In genomic region chr3:98335331-98335730, GRCm38 (mm10) we compare ENCODE assay signal across 17 mouse cellular contexts. TPM values are rescaled to one million over a fixed set of nuclear protein-coding genes. Genes with fewer than 3 reads are reported as not detected.
DNase-seq lines count a peak whose midpoint lies in the region; ATAC-seq and TF ChIP-seq lines count a peak whose summit lies in the region.
"Had no signal": no experiment of that assay in that cellular context is flagged by ENCODE, and none has a peak within 500 bp of the region (broad histone marks: within the 10 kb centered on the region; RNA-seq: fewer than 3 reads in every experiment).

No protein-coding gene starts in this region.

- no peak for ATAC-seq in neural tube, embryonic 13.5 days (ENCODE audit: low read depth)
- no peak for ATAC-seq in hindbrain, embryonic 14.5 days (ENCODE audit: low FRiP score)
- peak; percentile 4 for ATAC-seq in megakaryocyte progenitor cell, adult 5-6 weeks (replicated peaks; ENCODE audit: poor library complexity)
- ATAC-seq in intestine, postnatal 0 days = no peak
- ATAC-seq: forebrain, embryonic 13.5 days; midbrain, embryonic 16.5 days had no signal

- no peaks in the 10 kb centered on the region for H3K9me3 ChIP-seq in neural tube, embryonic 13.5 days
- no peaks in the 10 kb centered on the region for H3K9me3 ChIP-seq in MEL (replicated peaks; ENCODE audit: insufficient read depth, low read length)
- H3K9me3 ChIP-seq in hindbrain, embryonic 14.5 days (ENCODE audit: control insufficient read depth, low read length) = no peaks in the 10 kb centered on the region
- no peaks in the 10 kb centered on the region for H3K9me3 ChIP-seq in intestine, postnatal 0 days (ENCODE audit: control insufficient read depth)
- H3K9me3 ChIP-seq: forebrain, embryonic 13.5 days; megakaryocyte, embryonic 14.5 days; neural tube, embryonic 12.5 days had no signal

- TF ChIP-seq CTCF in MEL (IDR thresholded peaks at IDR 0.05 in 2 of 3, conservative IDR thresholded peaks at IDR 0.05 in 1 of 3; ENCODE audit: control insufficient read depth in 1 of 3, insufficient read depth in 1 of 3, low read depth in 2 of 3, low read length in 3 of 3, poor library complexity in 1 of 3, severe bottlenecking in 1 of 3) = no peak
- TF ChIP-seq CTCF in intestine, postnatal 0 days (IDR thresholded peaks at IDR 0.05; ENCODE audit: low read depth) = no peak

- H3K36me3 ChIP-seq in neural tube, embryonic 13.5 days = peaks cover 10% of the 10 kb centered on the region
- H3K36me3 ChIP-seq in MEL (ENCODE audit: control insufficient read depth in 1 of 2, insufficient read depth in 2 of 2, low read length in 2 of 2) = peaks cover 7 to 28% of the 10 kb centered on the region in 2 experiments
- H3K36me3 ChIP-seq in hindbrain, embryonic 14.5 days (replicated peaks; ENCODE audit: control insufficient read depth, insufficient read depth) = no peaks in the 10 kb centered on the region
- no peaks in the 10 kb centered on the region; the same call in 1 of the 2 replicates for H3K36me3 ChIP-seq in intestine, postnatal 0 days (ENCODE audit: control insufficient read depth, insufficient read depth)

- H3K9ac ChIP-seq in neural tube, embryonic 13.5 days = no peak overlapping the region
- no peak overlapping the region for H3K9ac ChIP-seq in MEL (ENCODE audit: control insufficient read depth, low read depth, low read length, poor library complexity, severe bottlenecking)
- no peak overlapping the region for H3K9ac ChIP-seq in hindbrain, embryonic 14.5 days
- no peak overlapping the region for H3K9ac ChIP-seq in intestine, postnatal 0 days (ENCODE audit: low read depth, low read length)
- H3K9ac ChIP-seq: neural tube, embryonic 12.5 days had no signal

- H3K27ac ChIP-seq in neural tube, embryonic 13.5 days (replicated peaks) = no peak overlapping the region
- no peak overlapping the region; the same call in 1 of the 2 replicates for H3K27ac ChIP-seq in MEL (ENCODE audit: control insufficient read depth, low read depth, low read length)
- H3K27ac ChIP-seq in hindbrain, embryonic 14.5 days = no peak overlapping the region
- no peak overlapping the region for H3K27ac ChIP-seq in intestine, postnatal 0 days (ENCODE audit: low read depth, low read length)
- H3K27ac ChIP-seq: heart, adult 2 months; neural tube, embryonic 12.5 days had no signal

- no peak for DNase-seq in neural tube, embryonic 10.5 days (ENCODE audit: extremely low spot score, low spot score)
- DNase-seq in MEL (ENCODE audit: low read depth, low spot score) = peak; percentile 71
- DNase-seq in hindbrain, embryonic 14.5 days (ENCODE audit: low spot score) = no peak
- no peak for DNase-seq in cerebellum, adult 8-10 months
- no peak for DNase-seq in heart, adult 11 months
- DNase-seq: cerebellum, adult 2 months; heart, adult 2 months; heart, postnatal 4 days; kidney, adult 8-10 months; right cerebral cortex, postnatal 4 days had no signal

- TF ChIP-seq POLR2A in MEL (IDR thresholded peaks at IDR 0.05; ENCODE audit: control insufficient read depth in 1 of 2, insufficient read depth in 1 of 2, low read depth in 1 of 2, low read length in 2 of 2, poor library complexity in 1 of 2) = no peak

- no peak overlapping the region for H3K4me3 ChIP-seq in neural tube, embryonic 13.5 days
- H3K4me3 ChIP-seq in MEL (ENCODE audit: control insufficient read depth in 1 of 2, insufficient read depth in 1 of 2, low read depth in 2 of 2, low read length in 2 of 2) = no peak overlapping the region
- no peak overlapping the region for H3K4me3 ChIP-seq in hindbrain, embryonic 14.5 days (replicated peaks; ENCODE audit: low read length)
- no peak overlapping the region for H3K4me3 ChIP-seq in intestine, postnatal 0 days (ENCODE audit: low read depth, low read length)
- H3K4me3 ChIP-seq: forebrain, embryonic 13.5 days; heart, adult 2 months; neural tube, embryonic 12.5 days had no signal

- H3K4me1 ChIP-seq in neural tube, embryonic 13.5 days (replicated peaks) = peaks cover 49% of the 10 kb centered on the region
- H3K4me1 ChIP-seq in MEL (ENCODE audit: control insufficient read depth in 1 of 2, insufficient read depth in 2 of 2, low read length in 2 of 2) = peaks cover 7 to 35% of the 10 kb centered on the region in 2 experiments
- peaks cover 39% of the 10 kb centered on the region for H3K4me1 ChIP-seq in hindbrain, embryonic 14.5 days (replicated peaks; ENCODE audit: control insufficient read depth, insufficient read depth, low read length)
- 0 out of 2 replicates have a peak, but pooled peaks cover 6% of the 10 kb centered on the region for H3K4me1 ChIP-seq in intestine, postnatal 0 days (replicated peaks; ENCODE audit: control insufficient read depth, insufficient read depth, low read length)

- peak in 1 of 2 experiments; percentile 30; a peak in 1 of 4 replicates for TF ChIP-seq EP300 in MEL (IDR thresholded peaks at IDR 0.05; ENCODE audit: low read depth in 1 of 2, low read length in 2 of 2)

- peak overlapping the region; percentile 90; the same call in 1 of the 2 replicates for H3K4me2 ChIP-seq in neural tube, embryonic 13.5 days
- 0 out of 2 replicates have a peak overlapping the region, but pooled peaks have one; percentile 100 for H3K4me2 ChIP-seq in hindbrain, embryonic 14.5 days (replicated peaks)
- H3K4me2 ChIP-seq in intestine, postnatal 0 days (replicated peaks; ENCODE audit: low read depth) = no peak overlapping the region
- H3K4me2 ChIP-seq: neural tube, embryonic 12.5 days had no signal

- H3K79me2 ChIP-seq in MEL (ENCODE audit: control insufficient read depth, insufficient read depth, low read length, poor library complexity) = peaks cover 40% of the 10 kb centered on the region

- no peak for TF ChIP-seq RAD21 in MEL (IDR thresholded peaks at IDR 0.05; ENCODE audit: low read depth, low read length)

- peaks cover 5% of the 10 kb centered on the region; the same call in 1 of the 2 replicates for H3K27me3 ChIP-seq in neural tube, embryonic 13.5 days
- H3K27me3 ChIP-seq in MEL (ENCODE audit: control insufficient read depth in 1 of 2, insufficient read depth in 2 of 2, low read length in 2 of 2) = no peaks in the 10 kb centered on the region
- H3K27me3 ChIP-seq in hindbrain, embryonic 14.5 days (ENCODE audit: control insufficient read depth, insufficient read depth, low read length) = no peaks in the 10 kb centered on the region
- no peaks in the 10 kb centered on the region for H3K27me3 ChIP-seq in intestine, postnatal 0 days (replicated peaks; ENCODE audit: control insufficient read depth, insufficient read depth, low read length)
- H3K27me3 ChIP-seq: forebrain, embryonic 13.5 days; neural tube, embryonic 12.5 days had no signal

TF ChIP-seq in MEL, 35 proteins besides CTCF, POLR2A, EP300 and RAD21 (continues in another document):
- peak; percentile 49 for TF ChIP-seq GATA1 (IDR thresholded peaks at IDR 0.05; ENCODE audit: low read depth, low read length)
- no peak for TF ChIP-seq ELF1 (IDR thresholded peaks at IDR 0.05; ENCODE audit: low read depth, low read length)
- TF ChIP-seq KAT2A (conservative IDR thresholded peaks at IDR 0.05; ENCODE audit: low read depth, low read length) = no peak
- no peak for TF ChIP-seq ZNF384 (IDR thresholded peaks at IDR 0.05; ENCODE audit: low read depth, low read length)
- no peak for TF ChIP-seq MXI1 (IDR thresholded peaks at IDR 0.05; ENCODE audit: low read depth, low read length)
- 0 out of 2 replicates have a peak, but pooled peaks have one; percentile 33 for TF ChIP-seq BHLHE40 (IDR thresholded peaks at IDR 0.05; ENCODE audit: borderline replicate concordance, low read depth, low read length)
- TF ChIP-seq NRF1 (IDR thresholded peaks at IDR 0.05; ENCODE audit: insufficient read depth, low read depth, low read length, poor library complexity, severe bottlenecking) = no peak
- no peak for TF ChIP-seq SMC3 (IDR thresholded peaks at IDR 0.05; ENCODE audit: low read depth, low read length)
- no peak for TF ChIP-seq TAL1 (IDR thresholded peaks at IDR 0.05; ENCODE audit: low read length)
- TF ChIP-seq CHD2 (IDR thresholded peaks at IDR 0.05; ENCODE audit: low read length) = peak; percentile 39
- no peak for TF ChIP-seq ETS1 (IDR thresholded peaks at IDR 0.05; ENCODE audit: low read depth, low read length)
- no peak for TF ChIP-seq MAZ (IDR thresholded peaks at IDR 0.05; ENCODE audit: low read depth, low read length)
- 0 out of 2 replicates have a peak, but pooled peaks have one; percentile 11 for TF ChIP-seq HCFC1 (IDR thresholded peaks at IDR 0.05; ENCODE audit: low read depth, low read length)

RNA-seq across cellular contexts. Expression of gene Phgdh, which starts 4.5 kb away (rescaled TPM):
- 166 and 171 TPM in 2 replicates for polyA plus RNA-seq in neural tube, embryonic 13.5 days (2015; fragmentation: Nextera tagmentation; extraction: Ambion mirVana)
- total RNA-seq in MEL (2012; rRNA removed) = 247 and 310 TPM in 2 replicates
- 100 to 1,000 TPM in 1 of 2 experiments, not detected in 1; 303 TPM for polyA plus RNA-seq in MEL (2012; ENCODE audit: insufficient read depth in 1 of 2, insufficient read length in 2 of 2, low read depth in 1 of 2, low replicate concordance in 2 of 2, missing spikeins in 1 of 2)
- 160 and 173 TPM in 2 replicates for polyA plus RNA-seq in hindbrain, embryonic 14.5 days (2014; fragmentation: Nextera tagmentation; extraction: Ambion mirVana)
- total RNA-seq in megakaryocyte progenitor cell, adult 5-6 weeks (2015) = 108 and 138 TPM in 2 replicates
- 493 and 521 TPM in 2 replicates for total RNA-seq in megakaryocyte progenitor cell, adult 5-6 weeks (2017)
- 89.9 and 93.7 TPM in 2 replicates for polyA plus RNA-seq in intestine, postnatal 0 days (2015; fragmentation: Nextera tagmentation; extraction: Ambion mirVana)

RNA-seq across cellular contexts. Expression of gene Zfp697, which starts 46.9 kb away (rescaled TPM):
- 12.9 and 14.9 TPM in 2 replicates for polyA plus RNA-seq in neural tube, embryonic 13.5 days (2015; fragmentation: Nextera tagmentation; extraction: Ambion mirVana)
- total RNA-seq in MEL (2012; rRNA removed) = 0.03 and 0.04 TPM in 2 replicates
- polyA plus RNA-seq in MEL (2012; ENCODE audit: insufficient read depth in 1 of 2, insufficient read length in 2 of 2, low read depth in 1 of 2, low replicate concordance in 2 of 2, missing spikeins in 1 of 2) = not detected
- 20.6 and 21.5 TPM in 2 replicates for polyA plus RNA-seq in hindbrain, embryonic 14.5 days (2014; fragmentation: Nextera tagmentation; extraction: Ambion mirVana)
- 0.90 and 1.2 TPM in 2 replicates for total RNA-seq in megakaryocyte progenitor cell, adult 5-6 weeks (2015)
- 0.54 and 0.84 TPM in 2 replicates for total RNA-seq in megakaryocyte progenitor cell, adult 5-6 weeks (2017)
- polyA plus RNA-seq in intestine, postnatal 0 days (2015; fragmentation: Nextera tagmentation; extraction: Ambion mirVana) = 6.2 and 6.6 TPM in 2 replicates

RNA-seq across cellular contexts. Expression of gene Hmgcs2, which starts 55.1 kb away (rescaled TPM):
- polyA plus RNA-seq in neural tube, embryonic 13.5 days (2015; fragmentation: Nextera tagmentation; extraction: Ambion mirVana) = 9.9 and 16.3 TPM in 2 replicates
- 0.12 and 0.20 TPM in 2 replicates for total RNA-seq in MEL (2012; rRNA removed)
- polyA plus RNA-seq in MEL (2012; ENCODE audit: insufficient read depth in 1 of 2, insufficient read length in 2 of 2, low read depth in 1 of 2, low replicate concordance in 2 of 2, missing spikeins in 1 of 2) = under 1 TPM in 1 of 2 experiments, not detected in 1; 0.81 TPM
- 24.6 and 26.8 TPM in 2 replicates for polyA plus RNA-seq in hindbrain, embryonic 14.5 days (2014; fragmentation: Nextera tagmentation; extraction: Ambion mirVana)
- 0.12 and 0.27 TPM in 2 replicates for total RNA-seq in megakaryocyte progenitor cell, adult 5-6 weeks (2015)
- 0.21 and 0.54 TPM in 2 replicates for total RNA-seq in megakaryocyte progenitor cell, adult 5-6 weeks (2017)
- 649 and 754 TPM in 2 replicates for polyA plus RNA-seq in intestine, postnatal 0 days (2015; fragmentation: Nextera tagmentation; extraction: Ambion mirVana)

Comparison
In these comparisons a context has a peak if more than half of its experiments do, and no peak if none do; other contexts are left out.
1. RNA of gene Hmgcs2, which starts 55.1 kb away (polyA plus RNA-seq): 649 to 754 TPM in intestine, postnatal 0 days; 24.6 to 26.8 TPM in hindbrain, embryonic 14.5 days, 9.9 to 16.3 TPM in neural tube, embryonic 13.5 days and 0.81 TPM in MEL; every median in the first group is over 10 times any median in the second.